Mouse (Mus musculus) heart, embryonic 16.5 days (tissue): Measurements from ENCODE around the gene Shc4. TPM values are rescaled to one million over a fixed set of nuclear protein-coding genes. Genes with fewer than 3 reads are reported as not detected.

Source experiments
- ATAC-seq: fragments of 200-750 bp; cut with Nextera tagmentation; replicated peaks from 2 replicates; pipeline ENCODE4 v1.8.0; 2017; ENCODE audit warnings: moderate number of reproducible peaks; ENCODE audit not compliant: insufficient read depth, low FRiP score; ENCODE audit errors: extremely low read depth
- H3K27ac ChIP-seq: fragments of 300-500 bp; sonication (generic); 2 replicates; pipeline ENCODE4 v1.5.1; 2014; ENCODE audit warnings: mild to moderate bottlenecking, low read length, control low read depth, moderate library complexity
- H3K27me3 ChIP-seq: fragments of 300-500 bp; sonication (generic); 2 replicates; pipeline ENCODE4 v1.6.1; 2014; ENCODE audit warnings: low read length, mixed read lengths; ENCODE audit not compliant: control insufficient read depth, insufficient read depth
- H3K36me3 ChIP-seq: fragments of 300-500 bp; sonication (generic); 2 replicates; pipeline ENCODE4 v1.6.1; 2014; ENCODE audit not compliant: control insufficient read depth, insufficient read depth
- H3K4me1 ChIP-seq: fragments of 300-500 bp; sonication (generic); 2 replicates; pipeline ENCODE4 v1.6.1; 2014; ENCODE audit warnings: low read length, mixed read lengths; ENCODE audit not compliant: control insufficient read depth, insufficient read depth
- H3K4me2 ChIP-seq: fragments of 300-500 bp; sonication (generic); 2 replicates; pipeline ENCODE4 v1.6.1; 2014; ENCODE audit warnings: low read depth, mild to moderate bottlenecking, control low read depth, low read length
- H3K4me3 ChIP-seq: fragments of 300-500 bp; sonication (generic); 2 replicates; pipeline ENCODE4 v1.5.1; 2014; ENCODE audit warnings: mild to moderate bottlenecking, control low read depth, low read length
- H3K9ac ChIP-seq: fragments of 300-500 bp; sonication (generic); 2 replicates; pipeline ENCODE4 v1.6.1; 2014; ENCODE audit warnings: low read length, control low read depth
- H3K9me3 ChIP-seq: fragments of 300-500 bp; sonication (generic); replicated peaks from 2 replicates; pipeline ENCODE4 v1.6.1; 2016; ENCODE audit warnings: low read length; ENCODE audit not compliant: control insufficient read depth
- WGBS: fragments of 180-500 bp; shearing (Covaris S2); extraction: QIAGEN DNeasy Blood & Tissue Kit; methylation state at CpG from one replicate; pipeline ENCODE4 v1.1.7; 2014; 5-methylcytosine and 5-hydroxymethylcytosine counted together
- polyA plus RNA-seq: library from polyadenylated mRNA; unstranded; fragments of >200 nt; fragmentation: Nextera tagmentation; extraction: Ambion mirVana; gene quantifications from 2 replicates; pipeline ENCODE4 v1.2.1, GENCODE M21; 2015

The Shc4 gene
- polyA plus RNA-seq, 1 experiment from 2014 or later, result 1.3 TPM

DNA sequence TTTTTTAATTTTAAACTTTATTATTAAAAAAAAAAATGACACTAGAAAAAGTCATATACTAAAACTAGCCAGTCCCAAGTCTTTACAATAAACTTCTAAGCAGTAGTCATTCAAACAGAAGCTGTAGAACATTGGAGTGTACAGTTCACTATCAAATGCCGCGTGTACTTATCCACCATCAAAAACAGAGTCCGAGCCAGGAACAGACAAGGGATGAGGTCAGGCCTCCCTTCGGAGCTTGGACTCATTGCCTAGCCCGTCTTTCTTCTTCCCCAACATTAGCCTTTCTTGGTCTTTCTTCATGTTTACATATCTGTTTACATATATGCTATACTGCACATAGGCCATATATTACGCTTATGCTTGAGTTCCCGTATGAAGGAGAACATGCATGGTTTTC lies 108.5 kb downstream of the Shc4 start:
- no peak for ATAC-seq
- Histone ChIP-seq H3K9me3 (no peaks in the 10 kb centered on the region), H3K4me3 (no peak overlapping the region), H3K4me2 (no peak overlapping the region), H3K27ac (no peak overlapping the region), H3K4me1 (no peaks in the 10 kb centered on the region), H3K27me3 (no peaks in the 10 kb centered on the region), H3K36me3 (peaks cover 50% of the 10 kb centered on the region), H3K9ac (no peak overlapping the region)
- 85% methylated on average over 7 of the region's 7 CpGs for WGBS

DNA sequence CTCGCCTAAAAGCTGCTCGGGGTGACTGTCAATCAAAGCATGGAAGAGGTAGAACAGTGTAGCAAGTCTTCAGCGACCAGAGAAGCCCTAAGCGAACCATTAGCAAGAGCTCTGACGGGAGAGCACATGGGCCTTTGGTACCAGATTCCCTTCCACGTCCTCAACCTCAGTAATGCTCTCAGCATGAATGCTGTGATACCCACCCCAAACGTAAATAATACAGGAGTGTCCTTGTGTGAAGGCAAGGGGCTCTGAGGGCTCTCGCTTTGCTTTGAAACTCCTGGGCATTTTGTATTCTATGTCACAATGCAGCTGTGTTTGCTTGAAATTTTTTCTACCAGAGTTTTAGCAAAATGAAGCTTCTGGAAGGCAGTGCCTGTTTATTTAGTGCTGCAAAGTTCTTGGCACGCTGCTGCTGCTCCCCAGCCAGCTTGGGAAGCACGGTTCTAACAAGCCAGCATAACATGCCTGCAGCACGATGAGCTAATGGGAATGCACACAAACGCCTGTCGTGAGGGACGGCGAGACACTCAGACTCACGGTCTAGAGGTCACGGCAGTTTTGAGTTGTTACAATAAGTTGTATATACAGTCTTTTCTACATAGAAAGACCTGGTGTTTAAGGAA lies 117.6 kb downstream of the Shc4 start:
- Histone ChIP-seq H3K4me1 (0 out of 2 replicates have a peak, but pooled peaks cover 2% of the 10 kb centered on the region), H3K4me2 (no peak overlapping the region), H3K9me3 (no peaks in the 10 kb centered on the region), H3K36me3 (peaks cover 28% of the 10 kb centered on the region), H3K27ac (peak overlapping the region; percentile 42; the same call in 1 of the 2 replicates), H3K9ac (no peak overlapping the region; the same call in 1 of the 2 replicates), H3K27me3 (no peaks in the 10 kb centered on the region), H3K4me3 (no peak overlapping the region)
- WGBS, result 68% methylated on average over 17 of the region's 17 CpGs
- ATAC-seq, result no peak

DNA sequence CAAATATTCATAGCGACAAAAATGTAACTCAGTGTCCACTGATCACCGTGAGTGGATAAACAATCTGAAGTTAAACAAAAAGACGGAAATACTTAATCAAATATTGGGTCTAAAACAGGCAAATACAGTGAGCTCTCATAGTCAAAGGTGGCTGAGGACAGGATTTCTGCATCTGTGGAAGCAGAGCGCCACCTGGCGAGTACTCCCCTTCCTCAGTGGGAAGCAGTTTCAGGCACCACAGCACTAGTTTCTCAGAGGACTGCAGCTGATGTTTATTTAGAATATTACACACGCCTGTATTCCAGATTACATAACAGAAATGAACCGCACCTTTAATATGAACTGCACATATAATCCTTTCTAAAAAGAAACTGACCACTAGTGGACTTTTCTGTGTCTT lies 119.3 kb downstream of the Shc4 start:
- peaks cover 15% of the 10 kb centered on the region for H3K36me3 ChIP-seq
- no peak for ATAC-seq

GRCm38 (mm10) chr2:125602970-125603369 lies 121.0 kb downstream of the Shc4 start:
- Histone ChIP-seq H3K9ac (no peak overlapping the region), H3K4me2 (no peak overlapping the region), H3K9me3 (no peaks in the 10 kb centered on the region), H3K4me1 (peaks cover 4% of the 10 kb centered on the region; the same call in 1 of the 2 replicates), H3K4me3 (no peak overlapping the region), H3K27ac (no peak overlapping the region), H3K27me3 (no peaks in the 10 kb centered on the region), H3K36me3 (peaks cover 14% of the 10 kb centered on the region)
- ATAC-seq, result no peak
- WGBS, result 93% methylated on average over 3 of the region's 3 CpGs

More for the DNA sequence above, 119.3 kb downstream of the Shc4 start:
- Histone ChIP-seq H3K4me3 (no peak overlapping the region), H3K4me1 (peaks cover 4% of the 10 kb centered on the region; the same call in 1 of the 2 replicates), H3K9me3 (no peaks in the 10 kb centered on the region), H3K4me2 (no peak overlapping the region), H3K27me3 (no peaks in the 10 kb centered on the region), H3K9ac (no peak overlapping the region), H3K27ac (no peak overlapping the region)
- 61% methylated on average over 7 of the region's 7 CpGs for WGBS

DNA sequence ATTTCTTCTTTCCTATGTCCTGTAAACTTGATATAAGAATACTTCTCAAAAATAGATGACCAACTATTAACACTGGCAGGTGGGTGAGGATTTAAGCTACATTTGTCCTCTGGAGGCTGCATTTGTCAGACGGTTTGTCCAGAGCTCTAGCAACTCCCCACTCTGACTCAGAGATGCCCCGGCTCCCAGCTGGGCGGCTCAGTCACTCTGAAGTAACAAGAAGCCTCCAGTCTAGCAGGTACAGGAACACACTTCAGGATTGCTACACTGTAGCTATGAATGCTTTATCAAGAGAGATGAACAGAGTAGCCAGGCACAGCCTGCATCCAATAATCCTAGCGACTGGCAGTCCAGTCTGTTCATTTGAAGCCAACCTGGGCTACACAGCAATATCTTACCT lies 125.0 kb downstream of the Shc4 start:
- Histone ChIP-seq H3K27me3 (no peaks in the 10 kb centered on the region), H3K36me3 (peaks cover 23% of the 10 kb centered on the region), H3K27ac (no peak overlapping the region), H3K4me3 (no peak overlapping the region), H3K9me3 (no peaks in the 10 kb centered on the region), H3K4me1 (peaks cover 2% of the 10 kb centered on the region; the same call in 1 of the 2 replicates), H3K4me2 (no peak overlapping the region), H3K9ac (no peak overlapping the region)
- WGBS, result 84% methylated on average over 4 of the region's 4 CpGs
- no peak for ATAC-seq

DNA sequence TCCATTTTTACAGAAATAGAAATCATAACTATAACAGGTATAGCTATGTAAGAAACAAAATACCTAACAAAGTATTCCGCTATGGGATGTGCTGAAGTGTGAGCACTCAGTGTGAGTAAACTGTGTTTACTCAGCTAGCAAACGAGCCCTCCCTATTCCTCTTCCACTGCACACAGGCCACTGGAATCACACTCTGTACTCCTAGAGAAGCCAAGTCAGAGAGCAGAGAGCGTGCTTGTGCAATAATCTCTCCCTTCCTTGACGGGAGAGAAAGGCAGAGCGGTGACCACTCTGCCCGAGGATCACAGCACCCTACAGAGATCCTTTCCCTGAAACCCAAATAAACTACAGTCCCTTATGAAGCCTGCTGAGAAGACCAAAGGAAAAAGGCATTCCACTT lies 125.7 kb downstream of the Shc4 start:
- Histone ChIP-seq H3K36me3 (peaks cover 24% of the 10 kb centered on the region), H3K9me3 (no peaks in the 10 kb centered on the region), H3K9ac (no peak overlapping the region), H3K4me1 (peaks cover 2% of the 10 kb centered on the region; the same call in 1 of the 2 replicates), H3K4me2 (no peak overlapping the region), H3K27me3 (no peaks in the 10 kb centered on the region), H3K4me3 (no peak overlapping the region), H3K27ac (no peak overlapping the region)
- ATAC-seq, result no peak
- 77% methylated on average over 6 of the region's 6 CpGs for WGBS

GRCm38 (mm10) chr2:125594786-125595185 lies 129.2 kb downstream of the Shc4 start:
- ATAC-seq, result no peak
- Histone ChIP-seq H3K27ac (no peak overlapping the region), H3K4me3 (no peak overlapping the region), H3K27me3 (no peaks in the 10 kb centered on the region), H3K9me3 (no peaks in the 10 kb centered on the region), H3K36me3 (peaks cover 32% of the 10 kb centered on the region), H3K9ac (no peak overlapping the region), H3K4me2 (no peak overlapping the region), H3K4me1 (no peaks in the 10 kb centered on the region)
- 92% methylated on average over 12 of the region's 12 CpGs for WGBS

DNA sequence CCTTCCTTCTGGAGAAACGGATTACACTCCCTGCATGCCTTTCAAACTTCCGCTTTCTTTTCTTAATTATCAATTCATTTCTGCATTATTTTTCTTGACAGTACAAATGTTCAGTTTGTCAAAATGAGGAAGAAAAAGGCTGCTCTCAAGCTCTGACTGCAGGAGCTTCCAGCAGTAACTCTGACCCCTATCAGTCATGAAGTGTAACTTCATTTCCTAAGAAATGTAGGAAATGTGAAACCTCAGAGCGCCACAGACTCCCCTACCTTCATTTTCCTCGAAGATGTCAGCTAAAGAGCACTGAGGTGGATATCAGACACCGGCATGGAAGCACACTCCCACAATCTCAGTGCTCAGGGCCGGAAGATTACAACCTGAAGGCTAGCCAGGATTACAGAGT lies 129.9 kb downstream of the Shc4 start:
- Histone ChIP-seq H3K4me2 (no peak overlapping the region), H3K9ac (no peak overlapping the region), H3K27me3 (no peaks in the 10 kb centered on the region), H3K36me3 (peaks cover 36% of the 10 kb centered on the region), H3K4me1 (no peaks in the 10 kb centered on the region), H3K4me3 (no peak overlapping the region), H3K27ac (no peak overlapping the region), H3K9me3 (no peaks in the 10 kb centered on the region)
- ATAC-seq, result no peak
- 72% methylated on average over 6 of the region's 6 CpGs for WGBS

GRCm38 (mm10) chr2:125591895-125592294 lies 132.1 kb downstream of the Shc4 start:
- no peak overlapping the region for H3K4me2 ChIP-seq
- H3K9ac ChIP-seq, result no peak overlapping the region
- H3K4me3 ChIP-seq, result no peak overlapping the region
- no peaks in the 10 kb centered on the region for H3K9me3 ChIP-seq
- 95% methylated on average over 4 of the region's 4 CpGs for WGBS
- no peak overlapping the region for H3K27ac ChIP-seq
- no peaks in the 10 kb centered on the region for H3K4me1 ChIP-seq
- ATAC-seq, result no peak
- H3K36me3 ChIP-seq, result peaks cover 50% of the 10 kb centered on the region
- H3K27me3 ChIP-seq, result no peaks in the 10 kb centered on the region
